Mouse (Mus musculus) urinary bladder, postnatal 4 days (tissue): ENCODE data around the gene Catsper2.

ENCODE experiments used
- DNase-seq, 2 experiments: peaks; one replicate each; pipeline ENCODE4 v3.0.0; 2021 to 2022; ENCODE audit warnings: low spot score in 2 of 2

Catsper2 gene

DNA sequence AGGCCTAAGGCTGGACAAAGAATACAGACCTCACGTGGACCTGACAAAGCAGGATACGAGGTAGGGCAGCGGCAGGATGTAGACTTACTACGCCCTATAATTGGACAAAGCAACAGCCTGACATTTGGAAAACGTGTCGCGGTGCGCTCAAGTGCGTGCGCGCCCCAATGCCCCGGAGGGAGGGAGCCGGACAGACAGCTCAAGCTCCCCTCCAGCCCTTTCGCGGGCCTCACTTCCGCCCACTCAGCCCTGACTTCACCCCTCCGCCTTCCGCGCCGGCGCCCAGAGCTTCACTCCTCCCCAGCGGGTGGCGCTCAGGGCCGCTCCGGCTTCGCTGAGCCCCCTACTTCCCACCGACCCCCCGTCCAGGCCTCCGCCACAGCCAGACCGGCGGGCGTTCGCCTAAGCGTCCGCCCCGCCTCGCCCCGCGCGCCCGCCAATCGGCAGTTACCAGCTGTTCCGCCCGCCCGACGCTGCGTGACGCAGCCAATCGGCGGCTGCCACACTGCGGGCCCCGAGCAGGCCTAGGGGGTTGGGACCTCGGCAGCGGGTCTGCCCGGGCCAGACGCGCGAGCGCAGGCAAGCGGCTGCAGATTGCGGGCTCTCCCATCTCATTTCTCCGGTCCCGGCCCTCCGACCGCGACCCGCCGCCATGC, at the start of gene Catsper2, which contains the start of gene Pdia3:
Gene Catsper2 (minus strand): TSS at position 406 of the 656 bp plus-strand sequence.
Gene Pdia3 (plus strand): TSS at position 389 of the 656 bp plus-strand sequence.
- DNase-seq = peak; percentile 96 to 99

- DNase-seq = no peak
Measured at GRCm38 (mm10) chr2:121460071-121460470, 46.5 kb upstream of the Catsper2 start.

DNA sequence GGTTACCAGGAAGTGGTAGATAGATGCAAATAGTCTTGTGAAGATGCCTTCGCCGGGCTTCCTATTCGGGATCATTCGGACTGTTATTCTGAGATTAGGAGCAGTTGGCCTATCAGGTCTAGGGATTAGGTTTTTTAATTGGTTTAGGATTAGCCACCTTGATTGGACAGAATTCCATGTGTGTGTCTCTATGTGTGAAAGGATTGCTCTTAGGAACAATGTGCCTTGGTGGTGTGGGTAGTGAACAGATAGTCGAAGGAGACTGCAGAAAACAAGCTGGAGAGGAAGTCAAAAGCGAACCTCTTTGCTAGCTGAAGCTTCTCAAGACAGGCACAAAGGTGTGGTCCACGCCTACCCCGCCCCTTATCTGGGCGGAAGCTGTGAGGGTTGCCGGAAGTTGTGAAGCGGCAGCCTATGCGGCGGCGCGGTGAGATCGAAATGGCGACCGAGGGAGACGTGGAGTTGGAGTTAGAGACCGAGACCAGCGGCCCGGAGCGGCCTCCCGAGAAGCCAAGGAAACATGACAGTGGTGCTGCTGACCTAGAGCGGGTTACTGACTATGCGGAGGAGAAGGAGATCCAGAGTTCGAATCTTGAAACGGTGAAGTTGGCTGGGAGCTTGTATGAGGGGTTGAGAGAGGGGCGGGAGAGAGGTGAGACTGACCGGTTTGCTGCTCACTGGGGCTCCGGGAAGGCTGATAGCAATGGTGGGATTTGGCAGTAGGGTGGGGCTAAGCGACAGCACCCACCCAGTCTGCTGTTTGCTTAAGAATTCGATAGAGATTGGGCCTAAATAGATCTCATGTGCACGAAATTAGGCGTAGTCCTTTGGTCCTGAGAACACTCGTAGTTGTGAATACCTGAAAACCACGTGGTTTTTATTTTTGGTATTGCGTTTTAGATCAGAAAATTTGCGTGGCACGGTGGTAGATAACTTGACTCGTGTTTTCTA, 43.4 kb upstream of the Catsper2 start, which contains the start of gene Serinc4:
Gene Serinc4 (minus strand): TSS at position 90 of the 951 bp plus-strand sequence.
- peak; percentile 77 to 86 for DNase-seq

GRCm38 (mm10) chr2:121455534-121455933, 41.9 kb upstream of the Catsper2 start:
- DNase-seq = no peak

DNA sequence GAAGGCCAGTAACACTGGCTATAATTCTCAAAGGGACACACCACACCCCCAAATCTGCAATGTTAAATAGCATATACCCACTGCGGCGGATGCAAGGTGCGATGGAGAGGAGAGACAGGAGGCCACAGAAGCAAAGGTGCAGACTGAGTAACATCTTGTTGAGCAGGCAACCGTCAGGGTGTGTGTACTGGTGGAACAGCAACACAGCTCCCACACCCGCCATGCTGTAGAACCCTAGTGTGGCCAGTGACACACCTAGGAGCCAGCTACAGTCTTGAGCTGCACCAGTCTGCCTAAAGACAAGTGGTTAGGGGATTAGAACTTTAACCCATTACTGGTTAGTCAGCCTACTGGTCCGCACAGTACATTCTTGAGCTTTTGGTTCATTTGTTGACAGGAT, 40.3 kb upstream of the Catsper2 start:
- no peak for DNase-seq

DNA sequence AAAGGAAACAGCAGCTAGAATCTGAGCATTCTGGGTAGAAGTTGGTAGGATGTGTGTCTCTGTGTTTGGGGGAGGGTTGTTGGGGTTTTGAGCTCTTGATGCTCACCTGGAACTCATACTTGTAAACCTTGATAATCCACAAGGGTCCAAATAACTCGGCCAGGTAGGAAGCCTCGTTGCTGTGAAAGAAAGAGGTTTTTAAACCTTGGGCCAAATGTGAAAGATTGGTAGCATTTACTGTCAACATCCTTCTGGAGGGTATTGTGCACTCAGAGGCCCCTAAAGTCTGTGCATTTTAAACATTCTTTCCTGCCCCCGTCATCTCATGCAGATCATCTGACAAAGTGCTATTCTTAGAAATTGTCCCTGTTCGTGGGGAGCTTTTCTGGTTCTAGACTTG, 39.4 kb upstream of the Catsper2 start, which contains the start of gene Hypk:
Gene Hypk (plus strand): TSS at position 301 of the 400 bp plus-strand sequence.
- DNase-seq = no peak

- DNase-seq = no peak
Measured at GRCm38 (mm10) chr2:121452361-121452760, 38.8 kb upstream of the Catsper2 start.

DNA sequence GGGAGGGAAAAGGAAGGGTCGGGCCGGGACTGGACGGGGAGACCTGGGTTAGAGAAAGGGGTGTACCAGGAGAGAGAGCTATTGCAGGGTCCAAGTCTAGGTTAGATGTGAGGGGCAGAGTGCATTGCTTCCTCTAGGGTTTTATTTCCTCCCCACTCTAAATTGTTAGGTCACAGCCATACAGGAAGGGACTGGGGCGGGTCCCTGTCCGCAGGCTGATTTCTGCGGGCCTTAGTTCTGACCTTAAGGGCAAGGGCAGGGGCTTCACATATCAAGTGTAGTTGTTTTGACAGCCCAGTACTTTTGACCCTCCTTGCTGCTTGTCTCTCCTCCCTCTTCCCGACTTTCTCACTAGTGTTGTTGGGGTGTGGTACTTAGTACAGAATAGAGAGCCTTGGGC, 36.5 kb upstream of the Catsper2 start:
- no peak for DNase-seq

DNA sequence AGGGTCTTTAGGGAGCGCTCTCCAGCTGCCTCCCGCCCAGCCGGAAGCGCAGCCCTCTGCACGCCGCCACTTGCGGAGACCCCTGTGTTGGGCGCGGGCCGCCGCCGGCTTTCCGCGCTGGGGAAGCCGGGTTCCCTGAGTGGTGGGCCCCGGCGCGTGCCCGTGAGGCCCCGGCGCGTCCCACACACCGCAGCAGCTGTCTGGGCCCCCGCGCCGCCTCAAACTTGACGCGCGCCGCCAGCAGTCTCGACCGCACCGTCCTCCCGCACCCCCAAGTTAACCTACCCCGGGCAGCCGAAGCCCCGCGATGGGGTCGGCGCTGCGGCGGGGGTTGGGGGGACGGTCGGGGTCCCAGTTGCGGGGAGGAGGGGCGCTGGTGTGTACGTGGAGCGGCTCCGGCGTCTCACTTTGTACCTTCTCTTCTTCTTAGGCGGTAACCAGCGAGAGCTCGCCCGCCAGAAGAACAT, 36.0 kb upstream of the Catsper2 start:
- DNase-seq = no peak

- DNase-seq = peak; percentile 100
Measured at GRCm38 (mm10) chr2:121448739-121449535, 35.3 kb upstream of the Catsper2 start, which contains the start of gene Serf2. Serf2 (plus strand) TSS chr2:121449195.

- no peak for DNase-seq
Measured at GRCm38 (mm10) chr2:121448136-121448535, 34.5 kb upstream of the Catsper2 start.

DNA sequence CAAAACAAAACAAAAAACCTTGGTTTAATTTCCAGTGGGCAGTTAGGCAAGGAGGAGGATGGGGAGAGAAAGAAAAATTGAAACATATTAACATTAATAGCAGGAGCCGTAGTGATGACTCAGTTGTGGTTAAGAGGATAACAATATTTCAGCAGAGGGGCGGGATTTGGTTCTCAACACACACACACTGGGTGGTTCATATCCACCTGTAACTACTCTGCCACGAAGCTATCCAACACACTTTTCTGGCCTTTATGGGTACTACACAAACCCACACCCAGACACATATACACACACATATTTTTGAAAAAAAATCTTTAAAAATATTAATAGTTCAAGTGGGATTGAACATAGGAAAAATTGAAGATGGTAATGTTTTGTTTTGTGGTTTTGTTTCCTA, 33.4 kb upstream of the Catsper2 start:
- no peak for DNase-seq

DNA sequence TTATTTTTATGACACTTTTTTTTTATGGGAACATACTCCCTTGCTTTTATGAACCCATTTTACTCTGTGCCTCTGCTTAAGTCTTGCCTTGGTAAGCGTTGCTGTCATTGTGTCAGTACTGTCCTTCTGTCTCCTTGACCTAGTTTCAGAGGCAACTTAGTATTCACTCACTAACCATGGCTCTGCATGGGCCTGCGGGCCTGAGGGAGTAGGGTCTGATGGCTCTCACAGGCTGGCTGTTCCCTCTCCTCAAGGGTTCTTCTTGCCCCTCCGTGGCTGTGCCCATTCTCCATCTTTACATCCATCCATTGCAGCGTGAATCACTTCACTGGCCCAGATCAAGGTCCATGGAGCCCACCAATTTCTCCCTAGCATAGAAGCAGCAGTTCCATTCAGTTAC, 32.9 kb upstream of the Catsper2 start:
- DNase-seq = no peak

DNA sequence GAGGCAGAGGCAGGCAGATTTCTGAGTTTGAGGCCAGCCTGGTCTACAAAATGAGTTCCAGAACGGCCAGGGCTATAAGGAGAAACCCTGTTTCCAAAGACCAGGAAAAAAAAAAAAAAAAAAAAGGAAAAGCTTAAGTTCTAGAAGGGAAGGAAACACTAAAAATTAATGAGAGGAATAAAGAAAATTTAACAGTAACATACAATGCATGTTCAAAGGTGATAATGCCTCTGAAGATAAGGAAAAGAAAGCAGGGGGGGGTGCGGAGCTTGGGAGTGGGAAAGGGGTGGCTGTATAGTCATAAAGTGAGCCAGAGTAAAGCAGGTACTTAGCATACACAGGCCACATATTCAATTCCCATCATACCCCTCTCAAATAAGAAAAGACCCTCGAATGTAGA, 31.5 kb upstream of the Catsper2 start:
- DNase-seq = no peak

GRCm38 (mm10) chr2:121444178-121444577, 30.6 kb upstream of the Catsper2 start, which contains the start of gene Ell3:
Ell3 (minus strand) TSS chr2:121444278.
- DNase-seq = no peak

DNA sequence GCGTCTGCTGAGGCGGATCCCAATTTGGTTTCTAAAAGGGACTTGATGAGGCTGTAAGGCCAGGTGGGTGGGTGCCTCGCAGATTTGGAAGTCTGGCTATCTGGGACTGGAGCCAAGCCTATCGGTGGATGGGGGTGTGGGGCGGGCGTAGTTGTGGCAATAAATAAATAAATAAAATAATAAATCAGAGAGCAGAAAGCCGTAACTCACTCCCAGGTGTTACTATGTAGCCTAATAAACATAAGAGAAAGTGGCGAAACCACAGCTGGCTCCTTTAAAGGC, 29.4 kb upstream of the Catsper2 start:
- DNase-seq = no peak

DNA sequence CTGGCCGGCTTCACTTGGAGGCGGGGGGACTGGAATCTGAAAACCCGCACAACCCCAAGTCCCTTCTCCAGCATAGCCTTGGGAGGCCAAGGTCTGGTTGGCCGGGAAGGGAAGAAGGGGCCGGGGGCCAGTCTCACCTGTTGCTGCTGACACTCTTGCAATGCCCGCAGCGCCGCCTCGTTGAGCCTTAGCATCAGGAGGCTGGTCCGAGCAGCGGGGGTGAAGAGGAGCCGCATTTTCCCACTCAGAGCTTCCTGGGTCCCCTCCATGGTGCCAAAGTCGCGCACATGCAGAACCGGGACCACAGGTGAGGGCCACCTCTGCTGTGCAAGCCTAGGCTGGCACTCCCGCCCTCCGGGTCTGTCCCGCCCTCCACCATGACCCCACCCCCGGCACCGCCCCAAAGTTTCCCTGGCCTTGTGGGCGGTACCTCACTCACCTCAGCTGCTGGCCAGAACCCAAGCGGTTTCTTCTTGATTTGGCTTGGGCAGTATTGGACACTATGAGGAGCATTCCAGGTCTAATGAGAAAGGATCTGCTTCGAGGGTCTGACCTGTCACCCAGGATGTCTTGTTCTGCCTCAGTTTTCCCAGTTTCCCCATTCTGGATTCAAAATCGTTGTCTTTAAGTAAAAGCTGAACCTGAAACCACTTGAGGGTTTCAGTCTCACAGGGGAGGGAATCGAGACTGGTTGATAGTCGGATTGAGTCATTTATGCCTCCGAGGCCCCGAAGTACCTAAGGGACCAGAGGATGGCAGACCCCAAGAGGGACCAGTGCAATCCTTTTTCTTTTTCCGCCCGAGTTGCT, 28.9 kb upstream of the Catsper2 start:
- peak; percentile 47 to 69 for DNase-seq

DNA sequence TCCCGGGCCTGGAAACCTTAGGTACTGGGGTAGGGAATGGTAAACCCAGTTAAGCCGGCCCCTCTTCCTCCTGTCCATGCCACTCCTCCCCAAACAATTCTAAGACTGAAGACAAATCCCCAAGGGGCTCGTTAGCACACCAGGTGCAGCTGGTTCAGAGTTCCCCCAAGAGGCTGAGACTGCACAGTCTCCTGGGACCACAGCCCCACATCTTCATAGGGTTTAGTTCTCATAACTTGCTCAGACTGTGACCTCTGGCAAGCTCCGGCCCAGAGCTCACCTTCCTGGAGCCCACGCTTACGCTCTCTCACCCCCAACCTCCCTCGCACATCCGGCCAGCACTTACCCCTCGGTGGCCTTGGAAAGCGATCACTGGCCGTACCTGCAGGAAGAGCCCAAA, 28.2 kb upstream of the Catsper2 start:
- DNase-seq = no peak

- DNase-seq = no peak
Measured at GRCm38 (mm10) chr2:121440834-121441605, 27.4 kb upstream of the Catsper2 start.

- DNase-seq = no peak
Measured at GRCm38 (mm10) chr2:121439746-121440145, 26.2 kb upstream of the Catsper2 start.
